Mouse (Mus musculus): Measurements from ENCODE around the gene Actr2. TPM values are rescaled to one million over a fixed set of nuclear protein-coding genes. Genes with fewer than 3 reads are reported as not detected.
"Not testable (repeated sequence)": the region's sequence is repeated elsewhere in the genome, so short reads cannot be mapped to it uniquely, and the experiment has no call there.

Actr2 gene
- total RNA-seq, 2 experiments from 2014 or later, result 95.8 to 107 TPM

GRCm38 (mm10) chr11:20054617-20055016 is 58.1 kb downstream of the Actr2 start:
- intact Hi-C loops (cut with DNase I), result loop anchor here (5.0 kb wide), 1 partner anchor 227 kb away; no protein-coding TSS in a partner anchor
- no peak for DNase-seq

DNA sequence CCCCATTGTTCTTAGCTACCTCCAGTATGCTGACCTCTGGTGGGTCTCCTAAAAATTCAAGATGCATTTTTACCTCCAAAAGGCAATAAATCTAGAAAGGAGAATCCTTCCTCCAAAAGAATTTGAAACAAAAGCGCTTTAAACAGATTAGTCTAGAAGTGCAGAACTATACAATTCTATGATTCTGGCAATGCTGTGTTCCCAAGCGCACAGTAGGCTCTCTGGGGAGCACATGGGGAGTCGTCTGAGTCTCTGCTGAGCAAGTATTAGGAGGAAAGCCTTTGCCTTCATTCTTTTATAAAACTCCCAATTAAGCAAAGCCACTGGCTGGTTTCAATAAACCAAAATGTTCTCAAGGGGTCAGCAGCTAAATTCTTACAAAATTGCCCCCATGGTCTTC is 58.8 kb downstream of the Actr2 start:
- intact Hi-C loops (cut with DNase I), result loop anchor here (5.0 kb wide), 1 partner anchor 227 kb away; no protein-coding TSS in a partner anchor
- no peak for DNase-seq

GRCm38 (mm10) chr11:20052814-20053536 is 59.7 kb downstream of the Actr2 start:
- intact Hi-C loops (cut with DNase I), result loop anchor here (5.0 kb wide), 1 partner anchor 226 kb away; no protein-coding TSS in a partner anchor
- no peak for DNase-seq

GRCm38 (mm10) chr11:20045586-20045985 is 67.1 kb downstream of the Actr2 start:
- intact Hi-C loops (cut with DNase I), result no loop called here
- no peak for DNase-seq

GRCm38 (mm10) chr11:20043256-20043655 is 69.5 kb downstream of the Actr2 start:
- intact Hi-C loops (cut with DNase I), result no loop called here
- DNase-seq, result no peak

GRCm38 (mm10) chr11:20042106-20042505 is 70.6 kb downstream of the Actr2 start:
- intact Hi-C loops (cut with DNase I), result no loop called here
- DNase-seq, result no peak

GRCm38 (mm10) chr11:20041164-20041920 is 71.4 kb downstream of the Actr2 start:
- DNase-seq, result no peak
- intact Hi-C loops (cut with DNase I), result no loop called here

DNA sequence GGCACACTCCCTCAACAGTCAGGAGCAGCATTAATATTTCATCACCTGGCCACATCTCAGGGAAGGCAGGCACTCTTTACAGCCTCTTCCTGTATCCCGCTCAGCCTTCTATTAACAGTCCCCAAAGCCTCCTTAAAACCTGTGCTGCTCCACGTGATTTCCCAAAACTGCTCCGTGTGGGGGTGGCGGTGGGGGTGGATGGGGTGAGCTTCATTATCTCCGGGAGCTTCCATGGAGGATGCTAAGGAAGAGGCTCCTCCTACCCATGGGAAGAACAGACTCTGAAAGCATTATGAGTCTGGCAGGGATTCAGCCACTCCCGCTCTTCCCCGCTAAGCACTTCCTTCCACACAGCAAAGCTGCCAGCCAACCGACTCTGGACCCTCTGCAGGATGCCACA is 74.0 kb downstream of the Actr2 start:
- DNase-seq, result peak in 1 of 2 experiments; percentile 25
- intact Hi-C loops (cut with DNase I), result no loop called here

GRCm38 (mm10) chr11:20037739-20038138 is 75.0 kb downstream of the Actr2 start:
- intact Hi-C loops (cut with DNase I), result no loop called here
- no peak for DNase-seq

GRCm38 (mm10) chr11:20035972-20036371 is 76.7 kb downstream of the Actr2 start:
- DNase-seq, result no peak
- intact Hi-C loops (cut with DNase I), result no loop called here

DNA sequence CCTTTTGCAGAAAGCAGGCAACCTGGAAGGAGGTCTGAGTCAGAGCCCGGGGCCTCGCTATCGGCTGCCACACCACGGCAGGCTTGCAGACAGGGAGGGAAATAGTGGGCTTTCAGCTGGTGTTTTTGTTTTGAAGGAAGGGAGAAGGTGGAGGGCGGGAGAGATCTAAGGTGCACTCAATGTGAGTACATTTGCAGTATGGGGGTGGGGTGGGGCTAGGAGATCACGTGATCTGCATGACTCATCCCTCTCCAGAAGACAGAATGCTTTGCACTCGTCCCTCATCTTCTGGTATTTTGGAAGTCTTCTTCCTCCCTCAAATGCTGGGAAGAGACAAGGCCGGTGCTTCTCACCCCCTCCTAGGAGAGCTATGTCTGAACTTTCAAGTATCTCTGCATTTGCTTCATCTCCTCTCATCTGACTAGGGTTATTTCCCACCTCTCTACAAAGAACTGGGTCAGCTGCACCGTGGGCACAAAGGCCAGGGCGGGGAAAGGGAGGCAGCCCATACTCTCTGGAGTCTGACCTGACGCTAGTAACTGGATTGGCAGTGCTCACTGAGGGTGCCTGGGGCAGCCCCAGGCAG is 77.3 kb downstream of the Actr2 start:
- intact Hi-C loops (cut with DNase I), result no loop called here

DNA sequence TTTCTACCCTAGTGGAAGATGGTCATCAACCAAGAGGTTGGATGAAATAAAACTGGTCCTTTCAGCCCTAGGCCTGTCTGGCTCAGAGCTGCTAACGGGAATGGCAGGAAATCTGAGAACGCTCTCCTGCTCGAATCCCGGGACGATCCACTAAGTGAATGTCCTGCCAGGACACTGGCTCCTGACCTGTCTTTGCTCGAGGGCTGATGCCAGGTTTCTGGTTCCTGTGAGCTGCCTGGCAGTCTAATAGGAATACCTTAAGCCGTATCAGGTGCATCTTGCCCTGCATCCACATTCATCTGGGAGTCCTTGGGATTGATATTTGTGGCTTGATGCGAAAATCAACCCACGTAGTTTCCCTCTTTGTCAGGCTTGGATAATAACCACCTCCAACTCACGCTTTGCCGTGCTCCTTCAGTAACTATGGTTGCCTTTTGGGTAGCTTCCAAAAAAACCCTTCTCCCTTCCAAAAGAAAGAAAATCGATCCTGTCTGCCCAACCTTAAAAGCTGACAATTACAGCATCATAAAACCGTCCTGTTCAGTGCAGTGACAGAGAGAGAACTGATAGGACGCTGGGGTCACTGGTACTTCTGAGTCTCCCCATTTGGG is 78.3 kb downstream of the Actr2 start:
- intact Hi-C loops (cut with DNase I), result no loop called here
- DNase-seq, result no peak

More for the DNA sequence above, 77.3 kb downstream of the Actr2 start:
- DNase-seq, result no peak

DNA sequence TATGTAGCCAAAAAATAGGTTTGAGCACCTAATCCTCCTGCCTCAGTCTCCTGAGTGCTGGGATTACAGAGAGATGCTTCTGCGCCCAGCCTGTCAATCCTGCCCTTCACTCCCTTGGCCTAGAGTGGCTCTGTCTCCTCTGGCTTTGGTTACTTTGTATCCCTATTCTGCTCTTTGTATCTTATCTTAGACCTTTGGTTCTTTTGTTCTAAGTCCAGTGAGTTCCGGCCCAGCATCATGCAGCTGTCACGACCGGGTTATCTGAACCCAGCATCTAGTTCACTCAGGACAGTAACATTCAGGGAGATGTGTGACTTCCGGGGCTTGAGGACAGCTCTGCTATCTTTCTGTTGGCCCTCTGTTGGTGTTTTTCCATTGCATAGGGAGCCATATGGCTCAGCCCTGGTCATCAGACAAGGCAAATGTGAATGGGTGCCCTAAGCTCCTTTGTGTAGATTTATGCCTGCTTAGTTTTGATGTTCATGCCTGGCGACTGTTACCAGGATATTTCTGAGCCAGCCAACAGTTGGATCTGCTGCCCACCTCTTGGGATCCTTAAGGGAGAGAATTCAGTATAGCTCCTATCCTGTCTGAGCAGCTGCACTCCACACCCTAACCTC is 79.1 kb downstream of the Actr2 start:
- intact Hi-C loops (cut with DNase I), result no loop called here
- DNase-seq, result no peak

- intact Hi-C loops (cut with DNase I), result loop anchor here (1.0 kb wide), 2 partner anchors 111 to 201 kb away; no protein-coding TSS in a partner anchor
- DNase-seq, result peak; percentile 42 to 50
These were observed 81.2 kb downstream of the Actr2 start for GRCm38 (mm10) chr11:20031536-20031935.

DNA sequence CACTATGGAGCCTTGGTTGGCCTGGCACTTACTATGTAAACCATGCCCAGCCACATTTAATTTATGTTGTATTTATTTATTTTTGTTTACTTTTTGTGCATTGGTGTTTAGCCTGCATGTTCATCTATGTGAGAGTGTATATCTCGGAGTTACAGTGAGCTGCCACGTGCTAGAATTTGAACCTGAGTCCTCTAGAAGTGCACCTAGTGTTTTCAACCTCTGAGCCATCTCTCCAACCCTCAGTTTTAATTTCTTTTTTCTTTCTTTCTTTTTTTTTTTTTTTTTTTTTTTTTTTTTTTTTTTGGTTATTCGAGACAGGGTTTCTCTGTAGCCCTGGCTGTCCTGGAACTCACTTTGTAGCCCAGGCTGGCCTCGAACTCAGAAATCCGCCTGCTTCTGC is 81.7 kb downstream of the Actr2 start:
- intact Hi-C loops (cut with DNase I), result loop anchor here (1.0 kb wide), 2 partner anchors 111 to 201 kb away; no protein-coding TSS in a partner anchor
- DNase-seq, result not testable (repeated sequence)

- intact Hi-C loops (cut with DNase I), result loop anchor here (5.0 kb wide), 1 partner anchor 57 kb away; no protein-coding TSS in a partner anchor
- DNase-seq, result no peak
These were observed 83.7 kb downstream of the Actr2 start for GRCm38 (mm10) chr11:20029014-20029413.

GRCm38 (mm10) chr11:20028396-20028795 is 84.3 kb downstream of the Actr2 start:
- DNase-seq, result no peak
- intact Hi-C loops (cut with DNase I), result loop anchor here (5.0 kb wide), 1 partner anchor 56 kb away; no protein-coding TSS in a partner anchor

DNA sequence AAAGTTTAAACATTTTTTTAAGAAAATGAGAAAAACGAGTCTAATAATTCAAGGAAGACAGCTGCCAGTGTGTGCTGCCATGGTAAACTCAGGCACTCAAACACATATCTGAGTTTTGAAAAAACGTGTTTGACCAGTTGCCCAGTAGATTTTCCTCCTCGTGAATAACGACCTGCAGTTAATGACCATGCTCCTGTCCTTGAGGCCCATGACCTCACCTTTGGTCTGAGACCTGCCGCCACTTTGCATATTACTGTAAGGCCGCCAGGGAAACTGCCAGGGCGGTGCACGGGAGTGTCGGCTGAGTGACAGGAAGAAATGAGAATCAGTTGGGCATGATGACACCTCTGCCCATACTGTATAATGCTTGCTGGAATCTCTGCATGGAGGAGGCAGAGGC is 85.0 kb downstream of the Actr2 start:
- DNase-seq, result no peak
- intact Hi-C loops (cut with DNase I), result loop anchor here (5.0 kb wide), 1 partner anchor 55 kb away; no protein-coding TSS in a partner anchor

DNA sequence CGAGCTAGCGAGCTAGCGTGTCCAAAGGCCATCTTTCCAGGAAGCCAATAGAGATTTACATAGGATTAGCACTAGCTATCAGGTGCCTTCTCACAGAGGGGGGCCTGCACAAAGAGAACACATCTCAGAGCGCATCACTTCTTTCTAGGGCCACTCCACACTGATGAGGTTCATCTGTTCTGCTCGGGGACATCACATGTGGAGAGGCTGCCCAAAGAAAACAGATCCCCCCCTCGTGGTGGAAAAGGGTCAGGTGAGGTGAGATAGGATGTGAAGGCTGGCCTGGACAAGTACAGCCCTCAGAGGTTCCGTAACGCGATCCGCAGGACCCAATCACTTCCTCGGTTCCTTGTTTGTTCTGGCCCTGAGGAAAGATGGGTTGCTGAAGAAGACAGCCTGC is 86.8 kb downstream of the Actr2 start:
- intact Hi-C loops (cut with DNase I), result loop anchor here (5.0 kb wide), 1 partner anchor 54 kb away; no protein-coding TSS in a partner anchor
- peak; percentile 32 to 42 for DNase-seq

- intact Hi-C loops (cut with DNase I), result no loop called here
- DNase-seq, result no peak
These were observed 89.7 kb downstream of the Actr2 start for GRCm38 (mm10) chr11:20022911-20023482.
